Comparison of ENCODE assay signal across 13 mouse cellular contexts in genomic region chr11:83728757-83729432, GRCm38 (mm10). TPM values are rescaled to one million over a fixed set of nuclear protein-coding genes. Genes with fewer than 3 reads are reported as not detected.
DNase-seq lines count a peak whose midpoint lies in the region; ATAC-seq and TF ChIP-seq lines count a peak whose summit lies in the region.
"Had no signal": no experiment of that assay in that cellular context is flagged by ENCODE, and none has a peak within 500 bp of the region (broad histone marks: within the 10 kb centered on the region; RNA-seq: fewer than 3 reads in every experiment).

No protein-coding gene starts in this region.

- H3K36me3 ChIP-seq in lung, embryonic 14.5 days (ENCODE audit: insufficient read depth), result no peaks in the 10 kb centered on the region
- H3K36me3 ChIP-seq: G1E; neural tube, embryonic 13.5 days had no signal

- TF ChIP-seq CTCF in lung, embryonic 14.5 days (IDR thresholded peaks at IDR 0.05; ENCODE audit: low read depth), result peak; percentile 46

- H3K9me3 ChIP-seq in lung, embryonic 14.5 days (ENCODE audit: low read depth, low read length), result no peaks in the 10 kb centered on the region
- H3K9me3 ChIP-seq: G1E; neural tube, embryonic 13.5 days had no signal

- H3K9ac ChIP-seq in lung, embryonic 14.5 days, result no peak overlapping the region
- H3K9ac ChIP-seq: neural tube, embryonic 13.5 days had no signal

- peak; percentile 13 for DNase-seq in embryo, embryonic 11 days
- no peak for DNase-seq in embryo, embryonic 9.5 days (ENCODE audit: extremely low spot score)
- DNase-seq in lung, embryonic 14.5 days, result peak; percentile 23
- DNase-seq in lung, postnatal 14 days, result no peak
- DNase-seq in NIH3T3 (ENCODE audit: low read depth), result peak; percentile 75
- DNase-seq in right cerebral cortex, adult 2 months (ENCODE audit: low spot score in 2 of 2), result no peak
- DNase-seq in ovary, postnatal 10 days (ENCODE audit: low spot score), result no peak
- DNase-seq: kidney, adult 11 months; lung, postnatal 4 days had no signal

- no peak for ATAC-seq in lung, embryonic 14.5 days (ENCODE audit: insufficient read depth)
- peak; percentile 88 for ATAC-seq in neutrophil, adult 5-6 weeks (ENCODE audit: extremely low read depth, insufficient number of reproducible peaks, low FRiP score, poor library complexity, severe bottlenecking)

- no peak overlapping the region for H3K27ac ChIP-seq in lung, embryonic 14.5 days (ENCODE audit: low read depth)
- H3K27ac ChIP-seq: neural tube, embryonic 13.5 days had no signal

- H3K4me1 ChIP-seq in lung, embryonic 14.5 days (ENCODE audit: insufficient read depth), result no peaks in the 10 kb centered on the region
- H3K4me1 ChIP-seq: neural tube, embryonic 13.5 days had no signal

- no peak overlapping the region for H3K4me2 ChIP-seq in lung, embryonic 14.5 days
- H3K4me2 ChIP-seq: neural tube, embryonic 13.5 days had no signal

- no peak overlapping the region for H3K4me3 ChIP-seq in lung, embryonic 14.5 days (ENCODE audit: low read depth, low read length)
- H3K4me3 ChIP-seq: neural tube, embryonic 13.5 days had no signal

- WGBS in lung, embryonic 14.5 days, result 59% methylated on average over 3 of the region's 3 CpGs

- no peaks in the 10 kb centered on the region for H3K27me3 ChIP-seq in lung, embryonic 14.5 days (ENCODE audit: insufficient read depth, low read length)
- H3K27me3 ChIP-seq: neural tube, embryonic 13.5 days had no signal

RNA-seq across cellular contexts. Expression of gene Wfdc21, which starts 17.8 kb away (rescaled TPM):
- polyA plus RNA-seq in lung, embryonic 14.5 days (2014; fragmentation: Nextera tagmentation; extraction: Ambion mirVana), result 0.99 and 1.2 TPM in 2 replicates
- total RNA-seq in neutrophil, adult 5-6 weeks (2017), result 177 and 234 TPM in 2 replicates
- total RNA-seq: G1E; left cerebral cortex, postnatal 10 days had no signal
- polyA plus RNA-seq: G1E; neural tube, embryonic 13.5 days had no signal

RNA-seq across cellular contexts. Expression of gene Wfdc18, which starts 20.1 kb away (rescaled TPM):
- polyA plus RNA-seq in lung, embryonic 14.5 days (2014; fragmentation: Nextera tagmentation; extraction: Ambion mirVana), result 0.41 TPM in 1 of 2 replicates, not detected in the other
- 1.5 and 2.5 TPM in 2 replicates for total RNA-seq in neutrophil, adult 5-6 weeks (2017)
- total RNA-seq: G1E had no signal
- polyA plus RNA-seq: G1E; neural tube, embryonic 13.5 days had no signal

RNA-seq across cellular contexts. Expression of gene Heatr6, which starts 24.6 kb away (rescaled TPM):
- polyA plus RNA-seq in lung, embryonic 14.5 days (2014; fragmentation: Nextera tagmentation; extraction: Ambion mirVana), result 25.6 and 26.5 TPM in 2 replicates
- total RNA-seq in neutrophil, adult 5-6 weeks (2017), result 39.9 and 41.6 TPM in 2 replicates

RNA-seq across cellular contexts. Expression of gene Wfdc17, which starts 25.1 kb away (rescaled TPM):
- polyA plus RNA-seq in lung, embryonic 14.5 days (2014; fragmentation: Nextera tagmentation; extraction: Ambion mirVana), result 0.76 and 2.8 TPM in 2 replicates
- total RNA-seq in neutrophil, adult 5-6 weeks (2017), result 160 TPM in 2 replicates
- total RNA-seq: G1E; left cerebral cortex, postnatal 10 days had no signal
- polyA plus RNA-seq: G1E; neural tube, embryonic 13.5 days had no signal

Comparison
In these comparisons a context has a peak if more than half of its experiments do, and no peak if none do; other contexts are left out.
1. DNase-seq: peak in embryo, embryonic 11 days (single experiment), lung, embryonic 14.5 days (single experiment) and NIH3T3 (single experiment); none in embryo, embryonic 9.5 days (single experiment), lung, postnatal 14 days (single experiment), right cerebral cortex, adult 2 months (0 of 2) and ovary, postnatal 10 days (single experiment).